Mouse (Mus musculus) frontal cortex, postnatal 10 days (tissue): ENCODE results near the gene Def8.
"Not testable (repeated sequence)": the region's sequence is repeated elsewhere in the genome, so short reads cannot be mapped to it uniquely, and the experiment has no call there.

Source experiments
- DNase-seq, 2 experiments: peaks; one replicate each; pipeline ENCODE4 v3.0.0; 2022; ENCODE audit warnings: low spot score in 2 of 2, mixed read lengths in 1 of 2

The Def8 gene

GRCm38 (mm10) chr8:123432381-123432780 lies 9.1 kb downstream of the Def8 start:
- DNase-seq, result no peak

GRCm38 (mm10) chr8:123433241-123433974 lies 10.1 kb downstream of the Def8 start:
- not testable (repeated sequence) for DNase-seq

GRCm38 (mm10) chr8:123441788-123442187 lies 18.5 kb downstream of the Def8 start:
- DNase-seq, result no peak

- no peak for DNase-seq
Measured at GRCm38 (mm10) chr8:123442351-123442750, 19.0 kb downstream of the Def8 start.

GRCm38 (mm10) chr8:123442871-123443575 lies 19.7 kb downstream of the Def8 start:
- peak; percentile 83 to 89 for DNase-seq

- no peak for DNase-seq
Measured at GRCm38 (mm10) chr8:123443576-123443921, 20.2 kb downstream of the Def8 start.

- no peak for DNase-seq
Measured at GRCm38 (mm10) chr8:123444131-123444530, 20.8 kb downstream of the Def8 start.

- no peak for DNase-seq
Measured at GRCm38 (mm10) chr8:123445981-123446380, 22.7 kb downstream of the Def8 start.

- DNase-seq, result no peak
Measured at GRCm38 (mm10) chr8:123446799-123447198, 23.5 kb downstream of the Def8 start.

GRCm38 (mm10) chr8:123450783-123451182 lies 27.5 kb downstream of the Def8 start:
- no peak for DNase-seq

- DNase-seq, result not testable (repeated sequence)
Measured at GRCm38 (mm10) chr8:123451747-123452146, 28.4 kb downstream of the Def8 start.

- no peak for DNase-seq
Measured at GRCm38 (mm10) chr8:123452149-123452548, 28.8 kb downstream of the Def8 start.

GRCm38 (mm10) chr8:123453291-123453690 lies 30.0 kb downstream of the Def8 start:
- no peak for DNase-seq

GRCm38 (mm10) chr8:123453951-123454350 lies 30.6 kb downstream of the Def8 start:
- no peak for DNase-seq

- DNase-seq, result no peak
Measured at GRCm38 (mm10) chr8:123454559-123454958, 31.2 kb downstream of the Def8 start.

- DNase-seq, result no peak
Measured at GRCm38 (mm10) chr8:123463651-123464050, 40.3 kb downstream of the Def8 start.

- no peak for DNase-seq
Measured at GRCm38 (mm10) chr8:123467476-123467875, 44.1 kb downstream of the Def8 start.

GRCm38 (mm10) chr8:123472991-123473390 lies 49.7 kb downstream of the Def8 start:
- not testable (repeated sequence) for DNase-seq

- DNase-seq, result not testable (repeated sequence)
Measured at GRCm38 (mm10) chr8:123474549-123474948, 51.2 kb downstream of the Def8 start.

GRCm38 (mm10) chr8:123476911-123477736 lies 53.8 kb downstream of the Def8 start:
- no peak for DNase-seq

- peak; percentile 90 to 91 for DNase-seq
Measured at GRCm38 (mm10) chr8:123477737-123478258, 54.5 kb downstream of the Def8 start, which contains the start of gene Afg3l1. Gene Afg3l1 (plus strand): TSS chr8:123477903.
